Mouse (Mus musculus) cerebellum, adult 2 months (tissue): ENCODE results near the gene Rnf10. TPM values are rescaled to one million over a fixed set of nuclear protein-coding genes. Genes with fewer than 3 reads are reported as not detected.

Experiments used
- DNase-seq, 2 experiments: peaks; one replicate each; pipeline ENCODE4 v3.0.0; 2021
- H3K27ac ChIP-seq: fragments of 200-500 bp; 2 replicates; pipeline ENCODE4 v1.5.1; 2012; ENCODE audit warnings: low read length, control low read depth, inconsistent platforms; ENCODE audit not compliant: insufficient read depth
- H3K27me3 ChIP-seq: fragments of 200-500 bp; 2 replicates; pipeline ENCODE4 v1.6.1; 2012; ENCODE audit warnings: inconsistent platforms, mild to moderate bottlenecking, low read length, moderate library complexity; ENCODE audit not compliant: control insufficient read depth, insufficient read depth
- H3K4me1 ChIP-seq: fragments of 200-500 bp; 2 replicates; pipeline ENCODE4 v1.6.1; 2011; ENCODE audit warnings: low read length; ENCODE audit not compliant: control insufficient read depth, insufficient read depth
- H3K4me3 ChIP-seq: fragments of 200-500 bp; replicated peaks from 2 replicates; pipeline ENCODE3; 2011; ENCODE audit warnings: mild to moderate bottlenecking, low read depth, low read length, control low read depth; ENCODE audit not compliant: insufficient read depth
- CTCF ChIP-seq: fragments of 200-500 bp; IDR thresholded peaks from 2 replicates; pipeline ENCODE4 v1.5.1; 2011; ENCODE audit warnings: low read depth, mild to moderate bottlenecking, control low read depth, low read length, moderate library complexity, borderline replicate concordance; ENCODE audit not compliant: insufficient read depth
- POLR2A ChIP-seq: fragments of 200-500 bp; IDR thresholded peaks from 2 replicates; pipeline ENCODE4 v1.6.1; 2011; ENCODE audit warnings: low read length, control low read depth, borderline replicate concordance; ENCODE audit not compliant: insufficient read depth
- WGBS: fragments of 180-500 bp; shearing (Covaris S2); methylation state at CpG from one replicate; pipeline ENCODE4 v1.1.7; 2018; 5-methylcytosine and 5-hydroxymethylcytosine counted together
- polyA plus RNA-seq: library from polyadenylated mRNA; depleted of rRNA; stranded (reverse); fragments of >200 nt; gene quantifications from 2 replicates; pipeline ENCODE4 v1.2.3, GENCODE M21; 2012

Gene Rnf10
- polyA plus RNA-seq, 1 experiment = 151 TPM

- H3K4me1 ChIP-seq = peaks cover 29% of the 10 kb centered on the region; the same call in 1 of the 2 replicates
- H3K27me3 ChIP-seq = no peaks in the 10 kb centered on the region
- DNase-seq = no peak
- WGBS = 82% methylated on average over 5 of the region's 5 CpGs
- H3K4me3 ChIP-seq = no peak overlapping the region
- TF ChIP-seq CTCF (no peak), POLR2A (no peak)
- no peak overlapping the region for H3K27ac ChIP-seq
These were observed 64.1 kb downstream of the Rnf10 start for GRCm38 (mm10) chr5:115208601-115209000.

GRCm38 (mm10) chr5:115207892-115208291, 64.8 kb downstream of the Rnf10 start:
- 9% methylated on average over 10 of the region's 16 CpGs for WGBS
- peak in 1 of 2 experiments; percentile 70 for DNase-seq
- Histone ChIP-seq H3K4me3 (no peak overlapping the region), H3K27me3 (no peaks in the 10 kb centered on the region), H3K4me1 (peaks cover 32% of the 10 kb centered on the region; the same call in 1 of the 2 replicates), H3K27ac (no peak overlapping the region)
- TF ChIP-seq POLR2A = no peak
- no peak for TF ChIP-seq CTCF

- WGBS = 71% methylated on average over 5 of the region's 5 CpGs
- DNase-seq = peak in 1 of 2 experiments; percentile 28
- no peak overlapping the region for H3K27ac ChIP-seq
These were observed 65.5 kb downstream of the Rnf10 start for GRCm38 (mm10) chr5:115207244-115207643.

GRCm38 (mm10) chr5:115204562-115205311, 68.0 kb downstream of the Rnf10 start:
- H3K4me1 ChIP-seq = peaks cover 24% of the 10 kb centered on the region; the same call in 1 of the 2 replicates
- no peaks in the 10 kb centered on the region for H3K27me3 ChIP-seq
- peak; percentile 83 to 87 for DNase-seq
- 2% methylated on average over 31 of the region's 31 CpGs for WGBS
- peak; percentile 89 for TF ChIP-seq POLR2A
- TF ChIP-seq CTCF = no peak
- H3K4me3 ChIP-seq = peak overlapping the region; percentile 41
- peak overlapping the region; percentile 72 for H3K27ac ChIP-seq

More at GRCm38 (mm10) chr5:115207244-115207643, 65.5 kb downstream of the Rnf10 start:
- no peak overlapping the region for H3K4me3 ChIP-seq
- no peak for TF ChIP-seq POLR2A
- TF ChIP-seq CTCF = peak; percentile 36; the same call in 1 of the 2 replicates
- peaks cover 28% of the 10 kb centered on the region; the same call in 1 of the 2 replicates for H3K4me1 ChIP-seq
- no peaks in the 10 kb centered on the region for H3K27me3 ChIP-seq

GRCm38 (mm10) chr5:115203735-115204561, 68.8 kb downstream of the Rnf10 start:
- peak overlapping the region; percentile 95 for H3K27ac ChIP-seq
- peaks cover 24% of the 10 kb centered on the region; the same call in 1 of the 2 replicates for H3K4me1 ChIP-seq
- 8% methylated on average over 23 of the region's 23 CpGs for WGBS
- peak; percentile 63 to 72 for DNase-seq
- H3K4me3 ChIP-seq = peak overlapping the region; percentile 41
- no peak for TF ChIP-seq CTCF
- H3K27me3 ChIP-seq = no peaks in the 10 kb centered on the region

- 3% methylated on average over 12 of the region's 12 CpGs for WGBS
- no peaks in the 10 kb centered on the region for H3K27me3 ChIP-seq
- H3K4me3 ChIP-seq = peak overlapping the region; percentile 74
- peaks cover 15% of the 10 kb centered on the region for H3K4me1 ChIP-seq
- H3K27ac ChIP-seq = peak overlapping the region; percentile 75
- DNase-seq = peak; percentile 71 to 75
- TF ChIP-seq POLR2A = 0 out of 2 replicates have a peak, but pooled peaks have one; percentile 14
- no peak for TF ChIP-seq CTCF
These were observed 78.0 kb downstream of the Rnf10 start for GRCm38 (mm10) chr5:115194626-115195221.

GRCm38 (mm10) chr5:115193669-115194625, 78.8 kb downstream of the Rnf10 start, which contains the start of gene Cabp1:
Cabp1 (minus strand) TSS chr5:115194381.
- DNase-seq = peak in 1 of 2 experiments; percentile 76
- Histone ChIP-seq H3K27ac (peak within 1 kb of the TSS; percentile 83), H3K4me3 (peak within 1 kb of the TSS; percentile 74), H3K4me1 (peaks cover 15% of the 10 kb centered on the region), H3K27me3 (no peaks in the 10 kb centered on the region)
- 0 out of 2 replicates have a peak, but pooled peaks have one; percentile 22 for TF ChIP-seq CTCF
- TF ChIP-seq POLR2A = no peak; the same call in 1 of the 2 replicates
- WGBS = under 1% methylated on average over 110 of the region's 116 CpGs
